Comparison of ENCODE assay signal across 10 mouse cellular contexts in the genomic region with DNA sequence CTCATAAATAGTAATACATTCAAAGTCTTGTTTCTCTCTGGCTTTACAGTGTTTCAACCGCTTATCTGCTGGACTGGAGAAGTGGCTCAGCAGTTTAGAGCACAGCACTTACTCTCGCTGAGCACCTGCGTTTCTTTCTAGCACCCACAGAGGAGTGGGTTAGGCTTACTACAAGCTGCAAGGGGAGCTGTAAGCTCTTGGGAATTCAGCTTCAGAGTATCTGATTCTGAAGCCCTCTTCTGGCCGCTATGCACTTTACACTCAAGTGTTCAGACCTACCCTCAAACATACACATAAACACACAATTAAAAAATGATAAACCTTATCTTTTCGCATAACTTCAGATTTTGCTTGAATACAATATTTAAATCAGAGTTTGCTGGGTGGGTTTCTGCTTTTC. TPM values are rescaled to one million over a fixed set of nuclear protein-coding genes. Genes with fewer than 3 reads are reported as not detected.
DNase-seq lines count a peak whose midpoint lies in the region; ATAC-seq and TF ChIP-seq lines count a peak whose summit lies in the region.
"Had no signal": no experiment of that assay in that cellular context is flagged by ENCODE, and none has a peak within 500 bp of the region (broad histone marks: within the 10 kb centered on the region; RNA-seq: fewer than 3 reads in every experiment).

No protein-coding gene starts in this region.

- peak; percentile 31; the same call in 1 of the 2 replicates for TF ChIP-seq CTCF in liver, embryonic 14.5 days (IDR thresholded peaks at IDR 0.05; ENCODE audit: low read depth)

- TF ChIP-seq EP300 in liver, embryonic 14.5 days (IDR thresholded peaks at IDR 0.05; ENCODE audit: low read depth) = no peak

- no peak overlapping the region for H3K9ac ChIP-seq in liver, embryonic 12.5 days
- H3K9ac ChIP-seq in liver, embryonic 14.5 days (replicated peaks) = no peak overlapping the region
- H3K9ac ChIP-seq: embryonic facial prominence, embryonic 12.5 days; heart, embryonic 15.5 days had no signal

- H3K4me2 ChIP-seq in liver, embryonic 12.5 days = no peak overlapping the region
- no peak overlapping the region for H3K4me2 ChIP-seq in liver, embryonic 14.5 days (ENCODE audit: low read depth)
- H3K4me2 ChIP-seq: embryonic facial prominence, embryonic 12.5 days; heart, embryonic 15.5 days had no signal

- no peaks in the 10 kb centered on the region for H3K36me3 ChIP-seq in liver, embryonic 12.5 days
- H3K36me3 ChIP-seq in liver, embryonic 14.5 days (replicated peaks; ENCODE audit: control insufficient read depth, insufficient read depth, low read depth) = no peaks in the 10 kb centered on the region
- H3K36me3 ChIP-seq: embryonic facial prominence, embryonic 12.5 days; heart, embryonic 15.5 days had no signal

- no peaks in the 10 kb centered on the region for H3K9me3 ChIP-seq in liver, embryonic 12.5 days (replicated peaks)
- no peaks in the 10 kb centered on the region for H3K9me3 ChIP-seq in liver, embryonic 14.5 days (ENCODE audit: control insufficient read depth, low read length)
- H3K9me3 ChIP-seq: embryonic facial prominence, embryonic 12.5 days; heart, embryonic 15.5 days had no signal

- DNase-seq in liver = peak; percentile 6
- peak; percentile 44 for DNase-seq in Muller cell, postnatal 12 days (ENCODE audit: inconsistent ontology term)
- peak; percentile 39 for DNase-seq in embryo, embryonic 10.5 days (ENCODE audit: low spot score)
- DNase-seq in liver, embryonic 14.5 days (ENCODE audit: low read depth in 3 of 3, low spot score in 3 of 3) = no peak
- no peak for DNase-seq in c-Kit-positive CD71-positive TER-119-positive erythroid progenitor cells, embryonic 14.5 days (ENCODE audit: low spot score)
- DNase-seq in right cerebral cortex, postnatal 4 days = no peak
- DNase-seq: adrenal gland, adult 2 months had no signal

- ATAC-seq in liver, embryonic 12.5 days = no peak
- ATAC-seq in liver, embryonic 14.5 days (ENCODE audit: insufficient read depth) = no peak

- WGBS in liver, embryonic 12.5 days (ENCODE audit: insufficient replicate concordance) = 23% methylated on average over 5 of the region's 5 CpGs
- WGBS in liver, embryonic 14.5 days (ENCODE audit: insufficient replicate concordance) = 25% methylated on average over 5 of the region's 5 CpGs

- H3K27me3 ChIP-seq in liver, embryonic 12.5 days (replicated peaks) = no peaks in the 10 kb centered on the region
- H3K27me3 ChIP-seq in liver, embryonic 14.5 days (ENCODE audit: control insufficient read depth, insufficient read depth, low read length) = no peaks in the 10 kb centered on the region
- H3K27me3 ChIP-seq: embryonic facial prominence, embryonic 12.5 days; heart, embryonic 15.5 days had no signal

- no peaks in the 10 kb centered on the region for H3K4me1 ChIP-seq in liver, embryonic 12.5 days
- 0 out of 4 replicates have a peak, but pooled peaks cover 0 to 2% of the 10 kb centered on the region in 2 experiments for H3K4me1 ChIP-seq in liver, embryonic 14.5 days (replicated peaks; ENCODE audit: control insufficient read depth in 2 of 2, insufficient read depth in 2 of 2, low read length in 1 of 2)
- H3K4me1 ChIP-seq: embryonic facial prominence, embryonic 12.5 days; heart, embryonic 15.5 days had no signal

- H3K27ac ChIP-seq in liver, embryonic 12.5 days = no peak overlapping the region
- no peak overlapping the region for H3K27ac ChIP-seq in liver, embryonic 14.5 days
- H3K27ac ChIP-seq: embryonic facial prominence, embryonic 12.5 days; heart, embryonic 15.5 days had no signal

- no peak overlapping the region for H3K4me3 ChIP-seq in liver, embryonic 12.5 days
- H3K4me3 ChIP-seq in liver, embryonic 14.5 days (ENCODE audit: insufficient read depth in 1 of 2, low read depth in 2 of 2, low read length in 2 of 2) = no peak overlapping the region
- H3K4me3 ChIP-seq: embryonic facial prominence, embryonic 12.5 days; heart, embryonic 15.5 days had no signal

RNA-seq across cellular contexts. Expression of a gene that starts 24.6 kb away (rescaled TPM):
- polyA plus RNA-seq in liver, embryonic 12.5 days (2016; fragmentation: Nextera tagmentation; extraction: Ambion mirVana) = 37.7 and 38.8 TPM in 2 replicates
- polyA plus RNA-seq in liver, embryonic 14.5 days (2012; rRNA removed) = 26.2 and 45.7 TPM in 2 replicates
- polyA plus RNA-seq in liver, embryonic 14.5 days (2014; fragmentation: Nextera tagmentation; extraction: Ambion mirVana) = 33.0 and 33.7 TPM in 2 replicates

Comparison
In these comparisons a context has a peak if more than half of its experiments do, and no peak if none do; other contexts are left out.
1. DNase-seq: peak in liver (single experiment), Muller cell, postnatal 12 days (single experiment) and embryo, embryonic 10.5 days (single experiment); none in liver, embryonic 14.5 days (0 of 3), c-Kit-positive CD71-positive TER-119-positive erythroid progenitor cells, embryonic 14.5 days (single experiment) and right cerebral cortex, postnatal 4 days (single experiment).